Mouse (Mus musculus): ENCODE results near the gene Bcar3. TPM values are rescaled to one million over a fixed set of nuclear protein-coding genes. Genes with fewer than 3 reads are reported as not detected.

The Bcar3 gene
- total RNA-seq, 2 experiments from 2014 or later, result 14.5 to 17.0 TPM

- intact Hi-C loops (cut with DNase I), result no loop called here
- DNase-seq (ENCODE audit: low spot score in 2 of 2), result no peak
Measured at GRCm38 (mm10) chr3:122488051-122488754, 194.3 kb downstream of the Bcar3 start.

- DNase-seq (ENCODE audit: low spot score in 2 of 2), result peak; percentile 55 to 62
- intact Hi-C loops (cut with DNase I), result no loop called here
Measured at GRCm38 (mm10) chr3:122490574-122490973, 196.6 kb downstream of the Bcar3 start.

- intact Hi-C loops (cut with DNase I), result no loop called here
- DNase-seq (ENCODE audit: low spot score in 2 of 2), result no peak
Measured at GRCm38 (mm10) chr3:122492006-122492405, 198.1 kb downstream of the Bcar3 start.

GRCm38 (mm10) chr3:122492872-122493615 lies 199.1 kb downstream of the Bcar3 start:
- intact Hi-C loops (cut with DNase I), result no loop called here
- DNase-seq (ENCODE audit: low spot score in 2 of 2), result no peak

DNA sequence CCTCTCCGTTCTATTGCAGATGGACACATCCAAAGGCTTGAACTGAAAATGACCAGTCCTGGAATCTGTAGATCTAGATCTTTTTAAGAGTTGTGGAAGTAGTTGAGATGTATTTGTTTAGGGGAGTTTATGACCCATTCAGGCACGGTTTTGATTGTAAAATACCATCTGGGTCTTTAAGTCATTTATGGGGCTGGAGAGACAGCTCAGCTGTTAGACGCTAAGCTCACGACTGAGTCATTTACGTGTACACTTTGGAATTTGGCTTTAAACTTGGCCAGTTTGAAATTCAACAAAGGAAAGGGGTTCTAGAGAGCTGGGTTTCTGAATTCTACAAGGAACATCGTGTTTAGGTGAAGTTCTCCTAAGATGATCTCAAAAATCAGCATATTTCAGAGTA lies 200.8 kb downstream of the Bcar3 start:
- intact Hi-C loops (cut with DNase I), result no loop called here
- no peak for DNase-seq (ENCODE audit: low spot score in 2 of 2)

- intact Hi-C loops (cut with DNase I), result no loop called here
- DNase-seq (ENCODE audit: low spot score in 2 of 2), result no peak
Measured at GRCm38 (mm10) chr3:122497871-122498270, 203.9 kb downstream of the Bcar3 start.

- intact Hi-C loops (cut with DNase I), result no loop called here
- DNase-seq (ENCODE audit: low spot score in 2 of 2), result no peak
Measured at GRCm38 (mm10) chr3:122498528-122498927, 204.6 kb downstream of the Bcar3 start.

DNA sequence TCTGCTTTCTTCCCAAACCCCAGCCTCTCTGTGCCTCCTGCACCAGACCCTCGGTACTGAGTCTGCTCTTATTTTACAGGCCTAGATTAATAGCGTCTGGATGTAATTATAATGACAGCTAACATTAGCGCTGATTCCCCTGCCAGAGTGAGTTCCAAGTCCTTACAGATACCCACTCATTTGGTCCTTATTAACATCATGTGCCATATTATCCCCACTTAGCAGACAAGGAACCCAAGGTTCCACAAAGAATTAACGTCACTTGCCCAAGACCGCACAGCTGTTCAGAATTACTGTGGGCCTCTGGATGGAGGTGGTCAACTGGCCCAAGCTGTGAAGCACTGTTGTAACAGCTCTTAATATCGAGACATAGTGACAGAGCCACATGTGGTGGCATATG lies 205.7 kb downstream of the Bcar3 start:
- DNase-seq (ENCODE audit: low spot score in 2 of 2), result no peak
- intact Hi-C loops (cut with DNase I), result no loop called here

DNA sequence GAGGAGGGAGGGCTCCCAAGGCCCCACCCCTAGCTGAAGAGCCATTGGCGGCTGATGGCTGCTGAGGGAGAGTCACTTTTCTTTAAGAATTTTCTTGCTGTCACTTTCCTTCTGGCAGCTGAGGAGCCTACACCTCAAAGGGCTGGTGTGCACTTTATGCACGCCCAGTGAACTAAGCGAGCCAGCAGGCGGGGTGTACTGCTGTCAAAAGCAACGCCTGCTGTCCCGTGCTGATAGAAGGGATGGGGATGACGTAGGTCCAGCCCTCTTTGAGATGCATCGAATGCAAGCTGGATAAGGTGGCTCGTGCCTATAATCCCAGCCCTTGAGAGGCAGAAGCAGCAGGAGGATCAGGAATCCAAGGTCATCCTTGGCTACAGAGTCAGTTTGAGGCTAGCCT lies 207.0 kb downstream of the Bcar3 start:
- intact Hi-C loops (cut with DNase I), result no loop called here
- no peak for DNase-seq (ENCODE audit: low spot score in 2 of 2)

DNA sequence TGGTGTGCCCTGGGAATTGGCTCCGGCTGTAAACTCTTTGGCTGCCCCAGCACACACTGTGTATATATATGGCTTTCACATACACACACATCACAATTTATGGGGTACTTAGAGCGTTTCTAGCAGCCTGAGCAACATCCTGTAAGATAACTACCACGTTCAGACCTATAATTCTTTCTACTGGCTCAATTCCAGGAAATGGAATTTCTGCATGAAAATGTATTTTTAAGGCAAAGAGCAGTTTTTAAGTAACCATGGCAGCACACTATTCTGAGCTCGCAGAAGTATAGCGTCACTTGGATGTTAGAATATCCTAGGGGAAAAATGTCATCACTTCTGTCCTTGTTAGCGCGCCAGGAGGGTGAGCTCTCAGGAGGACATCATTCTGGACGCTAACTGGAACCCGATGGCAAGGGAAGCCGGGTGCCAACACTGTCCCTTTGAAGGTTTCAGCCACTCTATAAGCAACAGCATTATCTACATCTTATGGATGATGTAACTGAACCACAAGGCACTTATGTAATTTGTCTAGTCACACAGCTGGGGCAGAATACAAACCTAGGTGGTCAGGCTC lies 212.5 kb downstream of the Bcar3 start:
- DNase-seq (ENCODE audit: low spot score in 2 of 2), result peak; percentile 69 to 74
- intact Hi-C loops (cut with DNase I), result loop anchor here (1.0 to 5.0 kb wide), 2 partner anchors 113 to 131 kb away; partner anchors contain the start of gene Fnbp1l

DNA sequence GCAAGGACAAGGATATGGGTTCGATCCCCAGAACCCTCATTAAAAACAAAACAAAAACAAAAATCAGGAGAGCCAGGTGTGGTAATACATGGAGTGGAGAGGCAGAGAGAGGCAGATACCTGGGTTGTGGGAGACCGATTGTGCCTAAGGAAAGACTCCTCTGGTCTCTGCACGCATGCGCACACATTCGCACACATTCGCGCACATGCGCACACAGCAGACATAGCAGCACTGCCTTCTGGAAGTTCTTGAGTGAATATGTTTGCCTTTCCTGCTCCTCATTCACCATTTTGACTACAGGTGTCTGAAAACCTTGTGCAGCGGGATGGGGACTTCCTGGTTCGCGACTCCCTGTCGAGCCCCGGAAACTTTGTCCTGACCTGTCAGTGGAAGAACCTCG lies 213.9 kb downstream of the Bcar3 start:
- intact Hi-C loops (cut with DNase I), result loop anchor here (5.0 kb wide), 1 partner anchor 129 kb away; no protein-coding TSS in a partner anchor
- no peak for DNase-seq (ENCODE audit: low spot score in 2 of 2)

GRCm38 (mm10) chr3:122509084-122509483 lies 215.1 kb downstream of the Bcar3 start:
- intact Hi-C loops (cut with DNase I), result loop anchor here (5.0 kb wide), 1 partner anchor 128 kb away; no protein-coding TSS in a partner anchor
- DNase-seq (ENCODE audit: low spot score in 2 of 2), result no peak

DNA sequence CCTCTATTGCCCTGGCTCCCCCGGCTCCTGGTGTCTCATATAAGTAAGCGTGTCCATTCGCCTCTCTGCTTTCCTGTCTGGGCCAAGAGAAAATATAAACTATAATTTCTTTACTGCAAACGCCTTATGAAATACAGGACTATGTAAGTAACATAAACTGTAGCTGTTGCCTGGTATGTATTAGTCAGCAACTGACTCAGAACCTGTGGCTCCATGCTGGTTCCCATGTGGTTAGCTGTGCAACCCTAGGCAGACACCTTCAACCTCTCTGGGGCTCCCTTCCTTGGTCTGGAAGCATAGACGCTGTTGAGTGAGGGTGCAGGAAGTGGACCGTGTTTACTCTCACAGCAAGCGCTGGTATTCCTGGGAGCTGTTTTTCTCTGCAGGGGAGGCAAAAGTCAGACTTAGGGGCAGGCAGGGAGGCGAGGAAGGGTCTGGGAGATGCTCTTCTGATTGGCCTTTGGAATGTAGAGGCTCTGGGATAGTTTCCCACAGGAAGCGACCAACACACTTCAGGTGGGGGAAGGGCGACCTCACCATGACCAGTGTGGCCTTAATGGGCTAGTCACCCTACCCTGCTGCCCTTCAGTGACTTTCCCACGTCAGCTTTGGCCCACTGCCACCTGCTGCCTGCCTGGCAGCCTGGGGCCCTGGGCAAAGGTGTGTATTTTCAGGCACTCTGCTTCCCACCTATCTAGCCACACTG lies 215.8 kb downstream of the Bcar3 start:
- intact Hi-C loops (cut with DNase I), result loop anchor here (5.0 kb wide), 1 partner anchor 128 kb away; no protein-coding TSS in a partner anchor
- no peak for DNase-seq (ENCODE audit: low spot score in 2 of 2)

DNA sequence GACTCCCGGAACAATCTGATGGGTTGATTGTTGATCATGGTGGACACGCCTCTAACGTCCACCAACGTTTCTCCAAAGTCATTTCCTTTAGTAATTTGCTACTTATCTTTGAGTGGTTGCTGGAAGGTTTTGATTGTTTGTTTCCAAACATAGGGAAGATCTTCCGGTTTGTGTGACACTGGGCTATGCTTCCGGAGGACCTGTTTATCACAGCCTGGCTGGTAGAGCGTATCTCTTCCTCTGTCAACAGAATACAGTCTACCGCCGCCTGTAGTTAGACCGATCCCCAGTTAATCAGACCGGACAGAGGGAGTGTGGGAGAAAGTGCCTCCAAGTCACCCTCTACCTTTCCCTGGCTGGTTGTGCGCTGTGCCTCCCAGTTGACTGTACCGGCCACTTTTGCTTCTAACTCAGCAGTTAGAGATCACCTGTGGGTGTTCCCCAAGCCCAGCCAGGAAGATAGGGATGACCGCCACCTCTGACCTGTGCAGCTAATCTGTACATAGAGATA lies 216.4 kb downstream of the Bcar3 start:
- DNase-seq (ENCODE audit: low spot score in 2 of 2), result no peak
- intact Hi-C loops (cut with DNase I), result no loop called here

DNA sequence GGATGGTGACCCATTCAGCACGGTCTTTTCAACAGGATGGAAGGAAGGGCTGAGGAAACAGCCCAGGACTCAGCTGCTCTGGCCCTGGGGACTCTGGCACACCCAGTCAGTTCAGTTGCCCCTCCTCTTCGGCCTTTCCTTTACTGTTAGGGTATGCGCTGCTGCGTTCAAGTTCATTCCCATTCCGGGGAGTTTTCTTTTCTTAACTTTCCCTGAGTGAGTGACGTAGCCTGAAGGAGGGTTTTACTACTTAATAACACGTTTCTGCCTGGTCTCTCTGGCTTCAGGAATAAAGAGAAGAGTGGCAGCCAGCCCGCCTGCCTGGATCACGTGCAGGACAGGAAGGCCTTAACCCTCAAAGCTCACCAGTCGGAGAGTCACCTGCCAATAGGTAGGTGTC lies 217.0 kb downstream of the Bcar3 start:
- intact Hi-C loops (cut with DNase I), result no loop called here
- DNase-seq (ENCODE audit: low spot score in 2 of 2), result no peak

DNA sequence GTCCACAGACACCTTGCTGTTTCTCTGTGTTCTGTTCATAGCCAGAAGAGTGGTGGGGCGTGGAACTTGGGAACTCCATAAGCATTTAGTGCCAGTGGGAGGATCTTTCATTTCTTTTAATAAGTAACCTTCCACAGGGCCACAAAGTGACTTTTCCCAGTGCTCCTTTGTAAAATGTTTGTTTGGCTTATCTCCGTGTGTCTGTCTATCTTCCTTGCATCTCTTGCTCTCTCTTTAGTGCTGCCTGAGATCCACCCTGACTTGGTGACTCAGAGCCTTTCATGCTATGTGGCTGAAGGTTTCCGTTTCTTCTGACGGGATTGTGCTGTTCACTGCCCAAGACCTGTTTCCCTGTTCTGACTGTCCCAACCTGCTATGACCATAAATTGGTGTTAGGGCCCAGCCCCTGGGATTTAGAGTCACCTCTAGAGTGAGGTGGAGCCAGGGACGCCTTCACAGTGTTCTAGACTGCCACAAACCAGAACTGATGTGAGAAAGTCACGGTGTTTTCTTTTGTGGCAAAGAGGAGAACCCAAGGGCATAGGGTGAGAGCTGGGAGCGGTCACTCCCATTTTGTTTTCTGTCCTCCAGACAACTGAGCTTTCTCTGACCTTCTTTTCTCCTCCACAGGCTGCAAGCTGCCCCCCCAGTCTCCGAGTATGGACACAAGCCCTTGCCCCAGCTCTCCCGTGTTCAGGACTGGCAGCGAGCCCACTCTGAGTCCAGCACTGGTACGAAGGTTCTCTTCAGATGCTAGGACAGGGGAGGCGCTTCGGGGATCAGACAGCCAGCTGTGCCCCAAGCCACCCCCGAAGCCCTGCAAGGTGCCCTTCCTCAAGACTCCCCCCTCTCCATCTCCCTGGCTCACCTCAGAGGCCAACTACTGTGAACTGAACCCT lies 218.0 kb downstream of the Bcar3 start:
- DNase-seq (ENCODE audit: low spot score in 2 of 2), result no peak
- intact Hi-C loops (cut with DNase I), result no loop called here

DNA sequence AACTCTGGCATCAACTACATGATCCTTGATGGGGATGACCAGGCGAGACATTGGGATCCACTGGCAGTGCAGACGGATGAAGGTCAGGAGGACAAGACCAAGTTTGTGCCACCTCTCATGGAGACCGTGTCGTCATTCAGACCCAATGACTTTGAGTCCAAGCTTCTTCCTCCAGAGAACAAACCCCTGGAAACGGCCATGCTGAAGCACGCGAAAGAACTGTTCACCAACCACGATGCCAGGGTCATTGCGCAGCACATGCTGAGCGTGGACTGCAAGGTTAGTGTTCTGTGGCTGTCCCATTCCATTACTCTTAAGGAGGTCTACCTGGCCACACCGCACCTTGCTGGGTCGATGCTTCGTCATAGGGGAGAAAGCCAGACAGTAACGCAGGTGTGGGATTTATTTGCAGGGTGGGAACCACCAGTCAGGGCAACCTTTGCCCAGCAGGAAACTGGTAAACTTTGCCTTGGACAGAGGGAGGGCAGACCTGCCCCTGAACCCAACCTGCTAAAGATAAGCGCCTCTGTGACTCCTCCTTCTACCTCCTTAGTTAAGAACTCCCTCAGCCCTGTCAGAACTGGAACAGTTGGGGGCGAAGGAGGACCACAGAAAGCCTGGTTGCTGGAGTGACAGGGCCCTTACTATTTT lies 218.9 kb downstream of the Bcar3 start:
- intact Hi-C loops (cut with DNase I), result no loop called here
- no peak for DNase-seq (ENCODE audit: low spot score in 2 of 2)

GRCm38 (mm10) chr3:122515568-122516326 lies 221.8 kb downstream of the Bcar3 start:
- intact Hi-C loops (cut with DNase I), result no loop called here
- DNase-seq (ENCODE audit: low spot score in 2 of 2), result no peak
